Mouse (Mus musculus) c-Kit-positive CD71-negative TER-119-negative erythroid progenitor cells, embryonic 14.5 days (primary cell): ENCODE data around the gene Aldoart1.

Source experiments
- DNase-seq: peaks from one replicate; pipeline ENCODE4 v3.0.0-alpha.2; 2013; ENCODE audit warnings: low read depth

The Aldoart1 gene

DNA sequence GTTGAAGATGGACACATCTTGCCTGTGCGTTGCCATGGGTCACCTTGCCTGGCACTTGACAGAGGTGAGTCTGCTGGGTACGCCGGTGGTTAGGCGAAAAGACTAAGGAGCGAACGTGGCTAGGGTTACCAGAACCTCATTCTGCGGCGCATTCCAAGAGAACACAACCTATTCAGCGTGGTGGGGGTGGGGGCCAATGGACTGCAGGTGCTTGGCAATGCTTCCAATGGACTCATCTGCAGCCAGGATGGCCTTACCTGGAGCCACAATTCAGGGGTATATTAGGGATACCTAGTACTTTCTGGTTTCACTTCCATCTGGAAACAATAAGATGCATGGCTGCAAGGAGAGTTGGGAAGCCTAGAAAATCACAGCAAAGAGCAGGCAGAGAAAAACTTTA lies at the start of gene Aldoart1:
Gene Aldoart1 (minus strand): TSS at position 101 of the 400 bp plus-strand sequence.
- no peak for DNase-seq

DNA sequence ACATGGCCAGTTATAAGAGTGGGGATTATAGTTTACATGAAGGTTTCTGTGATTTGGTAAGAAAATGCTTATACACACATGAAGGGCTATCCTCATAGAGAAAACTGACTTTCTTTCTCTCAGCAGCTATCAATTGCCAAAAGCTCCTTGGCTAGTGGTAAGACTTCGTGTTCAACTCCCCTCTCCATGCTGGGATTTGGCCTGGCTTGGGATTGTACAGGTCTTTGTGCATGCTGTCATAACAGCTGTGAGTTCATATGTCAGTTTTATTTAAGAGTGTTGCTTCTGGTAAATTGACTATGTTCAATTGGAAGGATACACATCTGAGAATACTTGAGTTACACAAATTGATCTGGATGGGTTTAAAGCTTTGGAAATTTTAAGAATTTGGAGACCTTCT lies 49.1 kb upstream of the Aldoart1 start:
- no peak for DNase-seq

DNA sequence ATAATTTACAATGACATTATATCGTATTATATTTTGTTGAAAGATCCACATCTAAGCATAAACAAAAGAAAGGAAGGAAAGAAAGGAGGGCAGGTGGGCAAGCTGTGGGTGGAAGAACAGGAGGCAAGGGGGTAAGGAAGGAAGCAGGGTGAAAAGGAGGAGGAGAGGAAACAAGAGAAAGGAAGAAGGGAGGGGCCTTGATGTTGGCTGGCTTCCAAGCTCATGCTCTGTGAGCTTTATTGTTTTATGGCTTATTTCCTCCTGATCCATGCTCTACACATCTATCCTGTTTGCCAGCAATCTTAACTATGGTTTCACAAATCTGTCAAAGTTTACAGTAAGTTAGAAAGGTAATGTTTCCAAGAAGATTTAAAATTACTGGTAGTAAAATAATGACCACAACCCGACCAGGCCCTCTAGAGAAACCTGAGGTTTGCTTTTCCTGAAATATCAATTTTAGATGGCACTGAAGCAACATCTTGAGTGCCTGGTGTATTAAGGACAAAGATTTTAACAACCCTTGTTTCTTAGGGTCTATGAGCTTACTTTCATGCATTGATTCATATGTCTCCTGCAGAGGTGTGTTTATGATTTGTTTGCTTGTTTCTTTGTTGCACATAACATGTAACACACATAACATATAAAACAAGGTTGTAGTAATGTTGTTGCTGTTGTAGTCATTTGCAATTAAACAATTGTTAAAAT lies 13.1 kb upstream of the Aldoart1 start:
- no peak for DNase-seq

DNA sequence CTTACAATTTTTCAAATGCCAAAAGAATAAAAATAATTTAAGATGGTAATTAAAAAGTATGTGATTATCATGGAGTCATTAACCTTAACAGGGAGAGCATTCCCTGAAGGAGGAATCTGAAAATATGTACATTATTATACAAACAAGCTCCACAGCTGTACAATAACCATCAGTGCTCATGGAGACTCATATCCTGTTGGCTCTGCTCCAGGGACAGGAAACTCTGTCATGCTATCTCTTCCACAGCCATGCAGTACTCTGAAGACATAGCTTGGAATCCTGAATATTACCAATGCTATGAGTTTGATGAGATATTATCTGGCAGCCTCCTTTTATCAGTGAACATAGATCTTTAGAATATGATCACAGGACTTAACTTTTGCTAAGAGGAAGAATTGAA lies 8.2 kb downstream of the Aldoart1 start:
- DNase-seq, result no peak

DNA sequence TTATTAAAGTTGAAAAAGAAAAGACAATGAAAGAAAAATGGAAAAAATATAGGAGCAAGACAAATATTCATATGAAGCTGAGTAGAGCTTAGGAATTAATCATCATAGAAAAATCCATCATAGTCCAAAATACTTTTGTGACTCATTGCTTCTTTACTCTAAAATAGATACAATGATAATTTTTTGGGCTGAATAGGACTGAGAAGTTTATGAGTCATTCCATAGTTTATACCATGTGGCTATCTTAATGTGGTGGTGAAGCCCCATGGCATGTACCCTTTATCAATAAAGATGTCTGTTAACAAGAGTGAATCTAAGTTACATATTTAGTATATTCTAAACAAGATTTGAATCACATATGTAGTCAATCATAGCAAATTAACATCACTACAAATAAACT lies 9.4 kb downstream of the Aldoart1 start:
- no peak for DNase-seq

DNA sequence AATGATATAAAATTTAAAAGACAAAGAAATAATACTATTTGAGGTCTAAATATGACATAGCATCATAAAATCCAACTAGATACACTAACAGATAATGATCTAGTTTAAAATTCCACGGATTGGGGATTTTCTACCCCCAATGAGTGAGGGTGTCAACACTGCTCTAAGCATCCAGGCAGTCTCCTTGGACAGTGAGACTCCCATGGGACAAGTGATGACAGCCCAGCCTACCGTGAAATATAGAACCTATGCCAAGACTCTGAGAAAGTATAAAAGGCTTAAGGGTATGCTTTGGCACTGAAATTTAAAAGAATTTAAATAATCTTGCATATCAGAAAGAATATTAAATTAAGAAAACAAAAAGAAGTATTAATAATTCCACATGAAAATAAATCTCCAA lies 16.0 kb downstream of the Aldoart1 start:
- no peak for DNase-seq

DNA sequence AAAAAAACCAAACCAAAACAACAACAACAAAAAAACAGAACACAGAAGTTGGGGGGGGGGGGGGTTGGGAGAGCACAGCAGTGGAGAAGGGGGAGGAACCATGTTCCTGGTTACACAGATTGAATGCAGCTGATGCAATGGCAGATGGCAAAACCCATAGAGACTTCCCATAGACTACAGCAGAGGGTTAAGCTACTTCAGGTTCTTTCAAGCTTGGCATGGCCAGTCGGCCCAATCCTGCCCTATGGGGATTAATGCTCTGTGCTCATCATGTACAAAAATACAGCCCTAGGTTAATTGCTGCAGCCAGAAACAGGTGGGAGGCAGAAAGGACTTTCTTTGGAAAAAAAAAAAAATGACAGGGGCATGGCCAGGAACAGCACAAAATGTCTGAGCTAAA lies 17.0 kb downstream of the Aldoart1 start:
- DNase-seq, result no peak

DNA sequence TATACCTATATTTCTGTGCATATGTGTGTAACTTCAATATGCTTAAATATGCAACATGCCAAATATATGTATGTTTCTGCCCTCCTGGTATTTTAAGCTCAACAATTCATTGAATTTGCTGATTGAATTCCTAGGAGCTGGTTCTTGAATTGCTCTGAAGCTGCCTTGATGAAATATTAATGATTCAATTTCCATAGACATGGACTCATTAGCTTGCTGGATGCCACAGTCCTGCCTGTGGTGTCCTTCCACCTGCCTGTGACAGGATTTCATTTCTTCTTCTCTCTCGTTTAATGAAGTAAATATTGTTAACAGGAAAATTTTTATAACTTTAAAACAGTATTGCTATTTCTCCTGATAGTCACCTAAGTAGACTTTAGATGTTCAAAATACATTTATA lies 51.6 kb downstream of the Aldoart1 start:
- no peak for DNase-seq
